Mouse (Mus musculus) c-Kit-negative CD71-positive TER-119-positive erythroid progenitor cells, embryonic 14.5 days (primary cell): ENCODE measurements around the gene Asf1b.

ENCODE experiments used
- DNase-seq: peaks from one replicate; pipeline ENCODE4 v3.0.0-alpha.2; 2013; ENCODE audit warnings: low read depth, low spot score

Asf1b gene

DNA sequence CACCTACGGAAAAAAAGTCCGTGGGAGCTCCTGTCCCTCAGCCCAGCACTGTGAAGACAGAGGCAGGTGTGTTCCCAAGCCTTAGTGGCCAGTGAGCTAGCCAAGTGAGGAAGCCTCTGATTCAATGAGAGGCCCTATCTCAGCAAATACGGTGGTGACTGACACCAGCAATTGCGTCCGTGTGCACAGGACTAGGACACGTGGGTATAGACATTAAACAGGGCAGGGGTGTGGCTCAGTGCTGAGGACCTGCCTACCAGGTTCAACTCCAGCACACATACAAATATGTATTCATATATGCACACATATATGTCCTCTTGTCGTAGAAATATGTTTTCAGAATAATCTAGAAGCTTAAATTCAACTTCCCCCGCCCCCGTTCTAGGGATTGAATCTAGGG is 64.4 kb downstream of the Asf1b start:
- no peak for DNase-seq
